Mouse (Mus musculus) midbrain, embryonic 16.5 days (tissue): Measurements from ENCODE around the gene Cerkl. TPM values are rescaled to one million over a fixed set of nuclear protein-coding genes. Genes with fewer than 3 reads are reported as not detected.
A peak's percentile ranks its signal among the peaks of the same experiment; 100 is the strongest.

Experiments
- ATAC-seq: fragments of 200-750 bp; cut with Nextera tagmentation; 2 replicates; pipeline ENCODE4 v1.8.0; 2017; ENCODE audit warnings: moderate TSS enrichment
- H3K27ac ChIP-seq: fragments of 300-500 bp; sonication (generic); 2 replicates; pipeline ENCODE4 v1.5.1; 2014; ENCODE audit warnings: mild to moderate bottlenecking, low read length, mixed read lengths
- H3K27me3 ChIP-seq: fragments of 300-500 bp; sonication (generic); 2 replicates; pipeline ENCODE4 v1.6.1; 2014; ENCODE audit warnings: low read depth, low read length, mixed read lengths; ENCODE audit not compliant: control insufficient read depth, insufficient read depth
- H3K36me3 ChIP-seq: fragments of 300-500 bp; sonication (generic); 2 replicates; pipeline ENCODE4 v1.6.1; 2014; ENCODE audit warnings: mild to moderate bottlenecking, low read length, moderate library complexity, mixed read lengths; ENCODE audit not compliant: control insufficient read depth, insufficient read depth
- H3K4me1 ChIP-seq: fragments of 300-500 bp; sonication (generic); 2 replicates; pipeline ENCODE4 v1.6.1; 2014; ENCODE audit warnings: mild to moderate bottlenecking, low read length, mixed read lengths; ENCODE audit not compliant: control insufficient read depth, insufficient read depth
- H3K4me2 ChIP-seq: fragments of 300-500 bp; sonication (generic); 2 replicates; pipeline ENCODE4 v1.6.1; 2014; ENCODE audit warnings: mild to moderate bottlenecking, low read length, mixed read lengths
- H3K4me3 ChIP-seq: fragments of 300-500 bp; sonication (generic); 2 replicates; pipeline ENCODE4 v1.5.1; 2014; ENCODE audit warnings: low read depth, mild to moderate bottlenecking, low read length, moderate library complexity, mixed read lengths
- H3K9ac ChIP-seq: fragments of 300-500 bp; sonication (generic); 2 replicates; pipeline ENCODE4 v1.6.1; 2014; ENCODE audit warnings: low read depth, low read length, mixed read lengths
- H3K9me3 ChIP-seq: fragments of 300-500 bp; sonication (generic); replicated peaks from 2 replicates; pipeline ENCODE4 v1.6.1; 2014; ENCODE audit warnings: mild to moderate bottlenecking, low read length, mixed read lengths; ENCODE audit not compliant: control insufficient read depth, poor library complexity, severe bottlenecking
- WGBS: fragments of 180-500 bp; shearing (Covaris S2); extraction: QIAGEN DNeasy Blood & Tissue Kit; methylation state at CpG from one replicate; pipeline ENCODE4 v1.1.7; 2014; 5-methylcytosine and 5-hydroxymethylcytosine counted together
- polyA plus RNA-seq: library from polyadenylated mRNA; unstranded; fragments of >200 nt; fragmentation: Nextera tagmentation; extraction: Ambion mirVana; gene quantifications from 2 replicates; pipeline ENCODE4 v1.2.1, GENCODE M21; 2015

The Cerkl gene
- polyA plus RNA-seq, 1 experiment from 2014 or later = 0.84 TPM

GRCm38 (mm10) chr2:79357835-79358234, 98.8 kb downstream of the Cerkl start:
- WGBS = 90% methylated on average over 3 of the region's 3 CpGs
- H3K27ac ChIP-seq = no peak overlapping the region
- no peaks in the 10 kb centered on the region for H3K9me3 ChIP-seq
- H3K4me2 ChIP-seq = no peak overlapping the region
- H3K4me1 ChIP-seq = no peaks in the 10 kb centered on the region
- no peaks in the 10 kb centered on the region for H3K36me3 ChIP-seq
- no peak overlapping the region for H3K4me3 ChIP-seq
- ATAC-seq = no peak
- no peaks in the 10 kb centered on the region for H3K27me3 ChIP-seq
- H3K9ac ChIP-seq = no peak overlapping the region

GRCm38 (mm10) chr2:79354773-79355172, 101.8 kb downstream of the Cerkl start:
- no peak for ATAC-seq
- H3K27ac ChIP-seq = no peak overlapping the region
- H3K4me1 ChIP-seq = peaks cover 10% of the 10 kb centered on the region
- H3K9me3 ChIP-seq = no peaks in the 10 kb centered on the region
- no peaks in the 10 kb centered on the region for H3K36me3 ChIP-seq
- H3K4me2 ChIP-seq = no peak overlapping the region
- WGBS = 93% methylated on average over 16 of the region's 16 CpGs
- H3K4me3 ChIP-seq = no peak overlapping the region
- no peak overlapping the region for H3K9ac ChIP-seq
- H3K27me3 ChIP-seq = no peaks in the 10 kb centered on the region

- H3K27ac ChIP-seq = no peak overlapping the region
- WGBS = 67% methylated on average over 4 of the region's 4 CpGs
- H3K27me3 ChIP-seq = no peaks in the 10 kb centered on the region
These were observed 104.3 kb downstream of the Cerkl start for GRCm38 (mm10) chr2:79352100-79352802.

GRCm38 (mm10) chr2:79351179-79352099, 105.1 kb downstream of the Cerkl start:
- peak; percentile 68 for ATAC-seq
- H3K9me3 ChIP-seq = no peaks in the 10 kb centered on the region
- no peak overlapping the region for H3K9ac ChIP-seq
- 53% methylated on average over 6 of the region's 6 CpGs for WGBS
- H3K36me3 ChIP-seq = no peaks in the 10 kb centered on the region
- H3K27me3 ChIP-seq = no peaks in the 10 kb centered on the region
- no peak overlapping the region for H3K4me3 ChIP-seq
- H3K4me2 ChIP-seq = no peak overlapping the region
- no peak overlapping the region for H3K27ac ChIP-seq
- peaks cover 10% of the 10 kb centered on the region for H3K4me1 ChIP-seq

More at GRCm38 (mm10) chr2:79352100-79352802, 104.3 kb downstream of the Cerkl start:
- Histone ChIP-seq H3K4me2 (no peak overlapping the region), H3K9ac (no peak overlapping the region), H3K4me3 (no peak overlapping the region), H3K36me3 (no peaks in the 10 kb centered on the region), H3K4me1 (peaks cover 10% of the 10 kb centered on the region), H3K9me3 (no peaks in the 10 kb centered on the region)
- no peak for ATAC-seq

GRCm38 (mm10) chr2:79343115-79343514, 113.5 kb downstream of the Cerkl start:
- Histone ChIP-seq H3K36me3 (no peaks in the 10 kb centered on the region), H3K4me3 (no peak overlapping the region), H3K9me3 (no peaks in the 10 kb centered on the region), H3K4me2 (no peak overlapping the region), H3K9ac (no peak overlapping the region), H3K27ac (no peak overlapping the region), H3K27me3 (no peaks in the 10 kb centered on the region), H3K4me1 (no peaks in the 10 kb centered on the region)
- no peak for ATAC-seq
- WGBS = 91% methylated on average over 8 of the region's 8 CpGs

- Histone ChIP-seq H3K27ac (no peak overlapping the region), H3K9ac (no peak overlapping the region), H3K4me2 (no peak overlapping the region), H3K4me1 (no peaks in the 10 kb centered on the region), H3K27me3 (no peaks in the 10 kb centered on the region), H3K4me3 (no peak overlapping the region), H3K36me3 (no peaks in the 10 kb centered on the region), H3K9me3 (no peaks in the 10 kb centered on the region)
- 40% methylated on average over 1 of the region's 1 CpGs for WGBS
- ATAC-seq = no peak
These were observed 117.6 kb downstream of the Cerkl start for GRCm38 (mm10) chr2:79339003-79339402.

- Histone ChIP-seq H3K27me3 (no peaks in the 10 kb centered on the region), H3K9me3 (no peaks in the 10 kb centered on the region), H3K4me2 (no peak overlapping the region), H3K27ac (no peak overlapping the region), H3K4me1 (no peaks in the 10 kb centered on the region), H3K4me3 (no peak overlapping the region), H3K9ac (no peak overlapping the region), H3K36me3 (no peaks in the 10 kb centered on the region)
- no peak for ATAC-seq
- WGBS = no CpG with 5 or more reads among the region's 1 CpGs
These were observed 120.4 kb downstream of the Cerkl start for GRCm38 (mm10) chr2:79336141-79336540.

GRCm38 (mm10) chr2:79334661-79335060, 121.9 kb downstream of the Cerkl start:
- Histone ChIP-seq H3K4me1 (no peaks in the 10 kb centered on the region), H3K36me3 (no peaks in the 10 kb centered on the region), H3K4me2 (no peak overlapping the region), H3K9ac (no peak overlapping the region), H3K9me3 (no peaks in the 10 kb centered on the region), H3K27ac (no peak overlapping the region), H3K4me3 (no peak overlapping the region), H3K27me3 (no peaks in the 10 kb centered on the region)
- no peak for ATAC-seq

GRCm38 (mm10) chr2:79328079-79328478, 128.5 kb downstream of the Cerkl start:
- H3K4me2 ChIP-seq = no peak overlapping the region
- H3K9me3 ChIP-seq = no peaks in the 10 kb centered on the region
- H3K27me3 ChIP-seq = no peaks in the 10 kb centered on the region
- no peaks in the 10 kb centered on the region for H3K4me1 ChIP-seq
- H3K4me3 ChIP-seq = no peak overlapping the region
- H3K27ac ChIP-seq = no peak overlapping the region
- H3K9ac ChIP-seq = no peak overlapping the region
- WGBS = 72% methylated on average over 2 of the region's 2 CpGs
- ATAC-seq = no peak
- no peaks in the 10 kb centered on the region for H3K36me3 ChIP-seq
